Mouse (Mus musculus): ENCODE measurements around the gene Mcm6. TPM values are rescaled to one million over a fixed set of nuclear protein-coding genes. Genes with fewer than 3 reads are reported as not detected.

The Mcm6 gene
- polyA plus RNA-seq, 1 experiment from 2014 or later = 126 TPM

DNA sequence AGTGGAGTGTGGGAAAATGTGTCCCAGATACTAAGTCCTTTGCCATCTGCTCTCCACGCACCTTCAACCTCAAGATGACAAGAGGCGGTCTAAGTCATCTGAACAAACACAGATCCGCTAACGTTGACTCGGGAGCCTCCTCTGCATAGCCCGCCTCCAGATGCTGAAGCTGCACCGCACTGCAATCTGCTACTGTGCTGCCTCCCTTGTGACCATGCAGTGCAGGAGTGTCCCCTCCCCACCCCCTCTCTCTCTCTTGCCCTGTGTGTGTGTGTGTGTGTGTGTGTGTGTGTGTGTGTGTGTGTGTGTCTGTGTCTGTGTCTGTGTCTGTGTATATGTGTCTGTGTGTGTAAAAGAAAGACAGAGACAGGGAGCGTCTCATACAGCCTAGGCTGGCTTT, 64.2 kb downstream of the Mcm6 start:
- no peaks in the 10 kb centered on the region for H3K27me3 ChIP-seq (ENCODE audit: insufficient read depth, low read length)
- 0 out of 2 replicates have a peak, but pooled peaks have one; percentile 49 for ATAC-seq (replicated peaks; ENCODE audit: low FRiP score, low read depth)

DNA sequence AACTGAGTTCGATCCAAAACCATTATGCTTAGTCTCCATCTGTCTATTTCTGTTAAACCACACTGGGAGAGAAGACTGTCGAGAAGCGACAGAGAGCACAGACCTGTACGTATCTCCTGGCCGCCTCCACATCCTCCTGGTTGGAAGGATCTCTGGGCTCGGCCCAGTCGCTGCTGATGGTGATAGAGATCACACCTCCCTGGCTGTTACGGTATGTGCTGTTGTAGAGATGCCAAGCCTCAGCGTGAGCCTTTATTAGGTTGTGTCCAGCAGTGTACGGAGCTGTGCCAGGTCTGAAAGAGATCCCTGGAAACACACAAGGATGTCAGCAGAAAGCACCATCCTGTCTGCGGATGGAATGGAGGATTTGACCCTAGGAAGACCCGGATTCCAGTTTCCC, 65.9 kb downstream of the Mcm6 start:
- Histone ChIP-seq H3K4me3 (replicated peaks; ENCODE audit: low read depth, low read length) (no peak overlapping the region), H3K9me3 (replicated peaks; ENCODE audit: low read length) (no peaks in the 10 kb centered on the region), H3K4me2 (ENCODE audit: low read length) (no peak overlapping the region), H3K27me3 (ENCODE audit: insufficient read depth, low read length) (no peaks in the 10 kb centered on the region), H3K27ac (no peak overlapping the region), H3K9ac (ENCODE audit: low read depth, low read length) (no peak overlapping the region), H3K4me1 (replicated peaks; ENCODE audit: insufficient read depth, low read length) (no peaks in the 10 kb centered on the region), H3K36me3 (ENCODE audit: insufficient read depth, low read length) (no peaks in the 10 kb centered on the region)
- 79% methylated on average over 12 of the region's 12 CpGs for WGBS
- ATAC-seq (replicated peaks; ENCODE audit: low FRiP score, low read depth) (no peak), DNase-seq (ENCODE audit: low spot score) (no peak)
- no peak for TF ChIP-seq CTCF (IDR thresholded peaks at IDR 0.05; ENCODE audit: low read depth)

More for the DNA sequence above, 64.2 kb downstream of the Mcm6 start:
- no peaks in the 10 kb centered on the region for H3K9me3 ChIP-seq (replicated peaks; ENCODE audit: low read length)
- no peak overlapping the region for H3K27ac ChIP-seq
- no peak for DNase-seq (ENCODE audit: low spot score)
- no peak overlapping the region for H3K4me2 ChIP-seq (ENCODE audit: low read length)
- no peak overlapping the region for H3K4me3 ChIP-seq (replicated peaks; ENCODE audit: low read depth, low read length)
- H3K36me3 ChIP-seq (ENCODE audit: insufficient read depth, low read length) = no peaks in the 10 kb centered on the region
- H3K9ac ChIP-seq (ENCODE audit: low read depth, low read length) = no peak overlapping the region
- H3K4me1 ChIP-seq (replicated peaks; ENCODE audit: insufficient read depth, low read length) = no peaks in the 10 kb centered on the region
- 44% methylated on average over 8 of the region's 8 CpGs for WGBS
- no peak for TF ChIP-seq CTCF (IDR thresholded peaks at IDR 0.05; ENCODE audit: low read depth)

DNA sequence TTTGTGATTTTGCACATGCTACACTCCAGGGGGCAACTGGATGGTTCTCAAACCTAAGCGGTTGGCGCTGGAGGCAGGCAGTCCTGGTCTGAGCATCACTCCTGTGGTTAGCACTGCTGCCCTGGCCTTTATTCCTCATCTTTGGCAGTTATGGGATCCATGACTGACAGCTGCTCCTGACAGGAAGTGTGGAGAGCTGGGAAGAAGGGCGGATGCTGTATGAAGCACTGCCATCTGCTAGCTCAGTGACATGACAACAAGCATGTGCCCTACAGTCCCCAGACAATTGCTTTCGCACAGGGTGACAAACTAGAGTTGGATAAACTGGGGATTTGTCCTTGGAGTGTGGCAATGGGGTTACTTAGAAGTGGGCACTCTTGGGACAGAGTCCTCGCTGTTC, 69.2 kb downstream of the Mcm6 start:
- H3K27ac ChIP-seq = no peak overlapping the region
- no peak for TF ChIP-seq CTCF (IDR thresholded peaks at IDR 0.05; ENCODE audit: low read depth)
- 93% methylated on average over 5 of the region's 5 CpGs for WGBS
- H3K4me2 ChIP-seq (ENCODE audit: low read length) = no peak overlapping the region
- H3K36me3 ChIP-seq (ENCODE audit: insufficient read depth, low read length) = no peaks in the 10 kb centered on the region
- no peaks in the 10 kb centered on the region for H3K27me3 ChIP-seq (ENCODE audit: insufficient read depth, low read length)
- ATAC-seq (replicated peaks; ENCODE audit: low FRiP score, low read depth) (no peak), DNase-seq (ENCODE audit: low spot score) (no peak)
- no peak overlapping the region for H3K9ac ChIP-seq (ENCODE audit: low read depth, low read length)
- no peaks in the 10 kb centered on the region for H3K4me1 ChIP-seq (replicated peaks; ENCODE audit: insufficient read depth, low read length)
- no peaks in the 10 kb centered on the region for H3K9me3 ChIP-seq (replicated peaks; ENCODE audit: low read length)
- no peak overlapping the region for H3K4me3 ChIP-seq (replicated peaks; ENCODE audit: low read depth, low read length)

DNA sequence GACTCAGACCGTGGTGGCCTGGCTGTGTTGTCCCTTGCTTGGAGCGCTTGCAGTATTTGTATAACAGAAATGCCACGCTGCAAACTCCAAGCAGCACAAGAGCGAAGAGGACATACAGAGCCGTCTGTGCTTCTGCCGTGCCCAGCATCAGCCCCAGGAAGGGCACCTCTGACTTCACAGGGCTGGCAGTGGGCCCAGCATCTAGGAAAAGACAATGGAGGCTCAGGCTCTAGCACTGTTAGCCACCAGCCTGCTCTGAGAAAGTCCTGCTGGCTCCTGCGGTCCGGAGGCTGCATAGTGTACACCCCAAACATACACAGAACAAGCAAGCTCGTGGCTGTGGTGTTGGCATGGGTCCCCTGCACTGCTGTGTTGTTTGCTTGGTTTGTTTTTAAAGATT, 74.3 kb downstream of the Mcm6 start:
- Histone ChIP-seq H3K27ac (no peak overlapping the region), H3K9ac (ENCODE audit: low read depth, low read length) (no peak overlapping the region), H3K27me3 (ENCODE audit: insufficient read depth, low read length) (no peaks in the 10 kb centered on the region), H3K4me2 (ENCODE audit: low read length) (no peak overlapping the region), H3K4me3 (replicated peaks; ENCODE audit: low read depth, low read length) (no peak overlapping the region), H3K4me1 (replicated peaks; ENCODE audit: insufficient read depth, low read length) (no peaks in the 10 kb centered on the region), H3K36me3 (ENCODE audit: insufficient read depth, low read length) (no peaks in the 10 kb centered on the region), H3K9me3 (replicated peaks; ENCODE audit: low read length) (no peaks in the 10 kb centered on the region)
- TF ChIP-seq CTCF (IDR thresholded peaks at IDR 0.05; ENCODE audit: low read depth) = no peak
- ATAC-seq (replicated peaks; ENCODE audit: low FRiP score, low read depth) (no peak), DNase-seq (ENCODE audit: low spot score) (no peak)
- 90% methylated on average over 9 of the region's 9 CpGs for WGBS

DNA sequence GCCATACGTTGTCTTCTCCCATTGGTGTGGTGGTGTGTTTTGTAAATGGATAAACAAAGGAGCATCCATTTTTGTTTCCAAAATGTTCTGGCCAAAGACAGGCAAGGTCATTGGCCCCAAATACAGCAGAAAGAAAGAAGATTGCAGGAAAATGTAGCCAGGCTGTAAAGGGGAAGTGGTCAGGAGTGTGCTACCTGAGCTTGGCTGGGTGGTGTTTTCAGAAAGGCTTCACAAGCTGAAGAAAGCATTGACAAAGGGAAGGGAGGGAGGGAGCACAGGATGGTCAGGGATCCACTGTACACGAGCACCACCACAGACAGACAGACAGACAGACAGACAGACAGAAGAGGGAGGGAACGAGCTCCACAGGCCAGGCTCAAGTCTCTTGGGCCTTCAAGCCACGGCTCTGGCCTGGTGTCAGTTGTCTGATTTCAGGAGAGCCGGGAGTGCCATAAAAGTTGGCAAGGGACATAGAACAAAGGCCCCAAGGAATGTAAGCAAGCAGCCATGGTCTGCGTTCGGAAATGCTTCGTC, 75.2 kb downstream of the Mcm6 start:
- DNase-seq (ENCODE audit: low spot score) (no peak), ATAC-seq (replicated peaks; ENCODE audit: low FRiP score, low read depth) (no peak)
- no peak for TF ChIP-seq CTCF (IDR thresholded peaks at IDR 0.05; ENCODE audit: low read depth)
- no peaks in the 10 kb centered on the region for H3K4me1 ChIP-seq (replicated peaks; ENCODE audit: insufficient read depth, low read length)
- no peak overlapping the region for H3K4me2 ChIP-seq (ENCODE audit: low read length)
- no peak overlapping the region for H3K27ac ChIP-seq
- no peaks in the 10 kb centered on the region for H3K27me3 ChIP-seq (ENCODE audit: insufficient read depth, low read length)
- H3K9ac ChIP-seq (ENCODE audit: low read depth, low read length) = no peak overlapping the region
- H3K4me3 ChIP-seq (replicated peaks; ENCODE audit: low read depth, low read length) = no peak overlapping the region
- H3K36me3 ChIP-seq (ENCODE audit: insufficient read depth, low read length) = peaks cover 4% of the 10 kb centered on the region; the same call in 1 of the 2 replicates
- WGBS = 80% methylated on average over 8 of the region's 8 CpGs
- no peaks in the 10 kb centered on the region for H3K9me3 ChIP-seq (replicated peaks; ENCODE audit: low read length)

DNA sequence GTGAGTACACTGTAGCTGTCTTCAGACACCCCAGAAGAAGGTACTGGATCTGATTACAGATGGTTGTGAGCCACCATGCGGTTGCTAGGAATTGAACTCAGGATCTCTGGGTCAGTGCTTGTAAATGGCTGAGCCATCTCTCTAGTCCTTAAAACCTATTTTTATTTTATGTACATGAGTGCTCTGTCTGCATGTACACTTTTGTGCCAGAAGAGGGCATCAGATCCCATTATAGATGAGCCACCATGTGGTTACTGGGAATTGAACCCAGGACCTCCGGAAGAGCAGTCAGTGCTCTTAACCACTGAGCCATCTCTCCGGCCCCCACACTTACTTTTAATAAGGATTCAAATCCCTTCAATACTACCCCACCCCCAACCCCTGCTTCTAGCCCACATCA, 76.5 kb downstream of the Mcm6 start:
- 96% methylated on average over 3 of the region's 3 CpGs for WGBS
- ATAC-seq (replicated peaks; ENCODE audit: low FRiP score, low read depth) (no peak), DNase-seq (ENCODE audit: low spot score) (no peak)

DNA sequence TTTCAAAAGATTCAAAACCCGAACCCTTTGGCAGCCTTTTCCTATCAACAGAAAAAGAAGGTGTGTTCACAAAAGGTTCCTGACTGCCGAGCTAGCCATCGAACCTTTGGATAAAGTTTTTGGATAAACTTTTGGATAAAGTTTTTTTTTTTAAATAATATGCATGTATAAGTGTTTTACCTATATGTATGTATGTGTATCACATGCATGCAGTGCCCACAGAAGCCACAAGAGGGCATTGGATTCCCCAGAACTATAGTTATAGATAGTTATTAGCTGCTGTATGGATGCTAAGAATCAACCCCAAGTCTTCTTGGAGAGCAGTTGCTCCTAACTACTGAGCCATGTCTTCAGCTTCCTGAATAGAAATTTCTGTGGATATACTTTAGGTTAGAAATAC, 77.7 kb downstream of the Mcm6 start:
- Histone ChIP-seq H3K4me3 (replicated peaks; ENCODE audit: low read depth, low read length) (no peak overlapping the region), H3K36me3 (ENCODE audit: insufficient read depth, low read length) (peaks cover 16% of the 10 kb centered on the region; the same call in 1 of the 2 replicates), H3K4me1 (replicated peaks; ENCODE audit: insufficient read depth, low read length) (no peaks in the 10 kb centered on the region), H3K9ac (ENCODE audit: low read depth, low read length) (no peak overlapping the region), H3K27ac (no peak overlapping the region), H3K4me2 (ENCODE audit: low read length) (no peak overlapping the region), H3K9me3 (replicated peaks; ENCODE audit: low read length) (no peaks in the 10 kb centered on the region), H3K27me3 (ENCODE audit: insufficient read depth, low read length) (no peaks in the 10 kb centered on the region)
- TF ChIP-seq CTCF (IDR thresholded peaks at IDR 0.05; ENCODE audit: low read depth) = no peak
- ATAC-seq (replicated peaks; ENCODE audit: low FRiP score, low read depth) = no peak
- DNase-seq (ENCODE audit: low spot score) = no peak
- WGBS = 96% methylated on average over 3 of the region's 3 CpGs

More for the DNA sequence above, 76.5 kb downstream of the Mcm6 start:
- 0 out of 2 replicates have a peak, but pooled peaks have one; percentile 9 for TF ChIP-seq CTCF (IDR thresholded peaks at IDR 0.05; ENCODE audit: low read depth)
- Histone ChIP-seq H3K4me1 (replicated peaks; ENCODE audit: insufficient read depth, low read length) (no peaks in the 10 kb centered on the region), H3K36me3 (ENCODE audit: insufficient read depth, low read length) (peaks cover 6% of the 10 kb centered on the region; the same call in 1 of the 2 replicates), H3K4me2 (ENCODE audit: low read length) (no peak overlapping the region), H3K4me3 (replicated peaks; ENCODE audit: low read depth, low read length) (no peak overlapping the region), H3K9me3 (replicated peaks; ENCODE audit: low read length) (no peaks in the 10 kb centered on the region), H3K9ac (ENCODE audit: low read depth, low read length) (no peak overlapping the region), H3K27me3 (ENCODE audit: insufficient read depth, low read length) (no peaks in the 10 kb centered on the region), H3K27ac (no peak overlapping the region)

Other genes starting within 250 kb of the Mcm6 start
- gene Ubxn4, start 115.7 kb downstream of the Mcm6 start, polyA plus RNA-seq (2015; fragmentation: Nextera tagmentation; extraction: Ambion mirVana) = 76.2 and 78.4 TPM in 2 replicates
- 0.11 and 0.13 TPM in 2 replicates for gene Lct, start 31.3 kb downstream of the Mcm6 start, polyA plus RNA-seq (2015; fragmentation: Nextera tagmentation; extraction: Ambion mirVana)
- gene Dars, start 57.7 kb upstream of the Mcm6 start, polyA plus RNA-seq (2015; fragmentation: Nextera tagmentation; extraction: Ambion mirVana) = 142 and 143 TPM in 2 replicates
- gene Cxcr4, start 232.6 kb upstream of the Mcm6 start, polyA plus RNA-seq (2015; fragmentation: Nextera tagmentation; extraction: Ambion mirVana) = 8.8 and 9.9 TPM in 2 replicates